Comparison of ENCODE assay signal across 8 mouse cellular contexts in genomic region chr6:117430876-117431781, GRCm38 (mm10).
DNase-seq lines count a peak whose midpoint lies in the region; ATAC-seq lines count a peak whose summit lies in the region.

No protein-coding gene starts in this region.

- H3K4me2 ChIP-seq in heart, embryonic 11.5 days, result no peak overlapping the region

- H3K36me3 ChIP-seq in heart, embryonic 11.5 days (ENCODE audit: control insufficient read depth, insufficient read depth, low read length), result no peaks in the 10 kb centered on the region

- H3K27me3 ChIP-seq in heart, embryonic 11.5 days (ENCODE audit: control insufficient read depth, insufficient read depth, low read length), result peaks cover 7% of the 10 kb centered on the region; the same call in 1 of the 2 replicates

- H3K9me3 ChIP-seq in heart, embryonic 11.5 days (replicated peaks; ENCODE audit: control insufficient read depth, low read length), result no peaks in the 10 kb centered on the region

- peaks cover 11% of the 10 kb centered on the region for H3K4me1 ChIP-seq in heart, embryonic 11.5 days (ENCODE audit: control insufficient read depth, insufficient read depth, low read length)

- H3K9ac ChIP-seq in heart, embryonic 11.5 days (ENCODE audit: low read depth, low read length), result no peak overlapping the region

- H3K4me3 ChIP-seq in heart, embryonic 11.5 days (ENCODE audit: low read depth, low read length), result no peak overlapping the region

- 76% methylated on average over 15 of the region's 15 CpGs for WGBS in heart, embryonic 11.5 days (ENCODE audit: insufficient replicate concordance)

- ATAC-seq in heart, embryonic 11.5 days (replicated peaks; ENCODE audit: insufficient number of reproducible peaks, low FRiP score, low TSS enrichment), result no peak
- ATAC-seq in CD4-positive, CD25-positive, alpha-beta regulatory T cell, adult 4 months, result peak; percentile 89

- no peak overlapping the region for H3K27ac ChIP-seq in heart, embryonic 11.5 days (ENCODE audit: low read depth, low read length)

- DNase-seq in heart, adult 18-20 months, result peak; percentile 48 to 80
- peak; percentile 50 for DNase-seq in forelimb bud, embryonic 11.5 days (ENCODE audit: low read depth, low spot score)
- peak; percentile 72 to 77 for DNase-seq in kidney, postnatal 4 days
- DNase-seq in lung, postnatal 10 days, result peak; percentile 73
- DNase-seq in spleen, adult 18-20 months, result peak; percentile 68 to 72
- DNase-seq in cerebellum, adult 18-20 months, result no peak

Comparison
In these comparisons a context has a peak if more than half of its experiments do, and no peak if none do; other contexts are left out.
1. DNase-seq: peak in heart, adult 18-20 months (2 of 2), forelimb bud, embryonic 11.5 days (single experiment), kidney, postnatal 4 days (2 of 2), lung, postnatal 10 days (single experiment) and spleen, adult 18-20 months (2 of 2); none in cerebellum, adult 18-20 months (0 of 2).